Mouse (Mus musculus): ENCODE results near the gene Hmces. TPM values are rescaled to one million over a fixed set of nuclear protein-coding genes. Genes with fewer than 3 reads are reported as not detected.

Gene Hmces
- polyA plus RNA-seq (2015; fragmentation: Nextera tagmentation; extraction: Ambion mirVana), result 48.8 and 49.8 TPM in 2 replicates

DNA sequence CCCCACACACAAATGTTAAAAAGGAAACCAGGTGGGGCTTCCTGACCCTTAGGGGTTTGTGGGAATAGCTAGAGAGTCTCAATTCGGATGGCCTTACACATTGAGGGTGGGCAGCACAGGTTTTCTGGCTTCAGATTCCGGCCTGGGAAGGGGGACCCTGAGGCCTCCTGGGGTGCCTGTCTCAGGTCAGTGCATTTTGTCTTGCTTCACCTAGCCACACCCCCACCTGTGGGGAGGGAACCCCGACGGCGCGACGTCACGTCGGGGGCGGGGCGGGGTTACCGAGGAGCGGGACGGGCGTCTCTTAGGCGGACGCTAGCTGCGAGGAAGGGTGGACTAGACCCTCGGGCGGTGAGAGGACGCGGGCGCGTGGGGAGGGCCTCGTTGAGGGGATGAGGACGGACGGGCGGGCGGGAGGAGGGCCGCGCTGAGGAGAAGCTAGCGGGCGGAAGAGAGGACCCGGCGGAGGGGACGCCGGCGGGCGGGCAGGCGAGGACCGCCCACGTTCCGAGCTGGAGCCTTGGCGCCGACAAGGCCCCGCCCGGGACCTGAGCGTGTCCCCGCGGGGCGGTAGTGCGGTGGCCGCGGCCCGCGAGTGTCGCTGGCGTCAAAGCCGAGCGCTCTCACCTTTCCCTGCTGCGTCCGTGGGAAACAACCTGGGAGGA, at the start of gene Hmces:
TSS of gene Hmces (plus strand) at position 275 of the 665 bp plus-strand sequence.
- ATAC-seq (ENCODE audit: insufficient number of reproducible peaks, low FRiP score, low TSS enrichment, low read depth), result peak; percentile 85
- peak within 1 kb of the TSS; percentile 65 for H3K4me3 ChIP-seq
- peaks cover 13% of the 10 kb centered on the region for H3K4me1 ChIP-seq
- peak within 1 kb of the TSS; percentile 59 for H3K9ac ChIP-seq
- H3K4me2 ChIP-seq, result peak within 1 kb of the TSS; percentile 68
- peak within 1 kb of the TSS; percentile 90 for H3K27ac ChIP-seq
- H3K36me3 ChIP-seq, result peaks cover 70% of the 10 kb centered on the region
- no peaks in the 10 kb centered on the region for H3K9me3 ChIP-seq
- under 1% methylated on average over 62 of the region's 62 CpGs for WGBS
- no peaks in the 10 kb centered on the region for H3K27me3 ChIP-seq

DNA sequence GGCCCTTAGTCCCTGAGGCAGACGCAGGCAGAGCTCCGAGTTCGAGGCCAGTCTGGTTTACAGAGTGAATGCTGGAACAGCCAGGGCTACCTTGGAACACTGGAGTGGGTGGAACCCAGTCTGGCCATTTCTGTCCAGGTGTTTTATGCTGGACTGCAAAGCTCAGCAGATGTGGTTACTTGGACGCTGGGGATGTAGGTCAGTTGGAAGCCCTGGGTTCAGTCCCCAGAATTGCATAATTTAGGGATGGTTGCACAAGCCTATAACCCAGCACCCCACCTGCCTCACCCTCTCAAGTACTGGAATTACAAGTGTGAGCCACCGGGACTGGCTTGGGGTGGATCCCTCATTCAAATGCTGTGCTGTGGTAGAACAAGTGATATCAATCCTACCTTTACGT, 47.5 kb upstream of the Hmces start:
- no peaks in the 10 kb centered on the region for H3K36me3 ChIP-seq
- H3K4me2 ChIP-seq, result no peak overlapping the region
- no peaks in the 10 kb centered on the region for H3K4me1 ChIP-seq
- 80% methylated on average over 6 of the region's 6 CpGs for WGBS
- no peak overlapping the region for H3K4me3 ChIP-seq
- H3K27ac ChIP-seq, result no peak overlapping the region
- no peak for ATAC-seq (ENCODE audit: insufficient number of reproducible peaks, low FRiP score, low TSS enrichment, low read depth)
- H3K9ac ChIP-seq, result no peak overlapping the region
- H3K9me3 ChIP-seq, result no peaks in the 10 kb centered on the region
- no peaks in the 10 kb centered on the region for H3K27me3 ChIP-seq

DNA sequence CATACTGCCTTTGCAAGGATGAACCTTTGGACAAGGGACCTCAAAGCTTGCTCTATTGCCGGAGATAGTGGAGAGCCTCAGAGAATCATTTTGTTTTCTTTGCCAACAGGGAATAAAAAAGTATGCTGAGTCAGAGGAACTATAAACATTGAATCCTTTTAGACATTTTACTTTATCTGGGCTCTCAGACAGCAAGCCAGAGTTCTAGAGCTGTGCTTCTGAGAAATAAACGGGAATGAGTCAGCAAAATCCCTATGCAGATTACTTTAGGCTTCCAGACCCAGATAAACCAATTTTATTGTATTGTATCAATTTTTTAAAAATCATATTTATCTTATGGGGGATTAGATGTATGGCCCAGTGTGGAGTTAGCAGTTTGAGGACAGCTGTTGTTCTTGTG, 46.5 kb upstream of the Hmces start:
- no peak for ATAC-seq (ENCODE audit: insufficient number of reproducible peaks, low FRiP score, low TSS enrichment, low read depth)
- H3K9me3 ChIP-seq, result no peaks in the 10 kb centered on the region
- no peak overlapping the region for H3K4me3 ChIP-seq
- WGBS, result 83% methylated on average over 2 of the region's 2 CpGs
- no peak overlapping the region for H3K27ac ChIP-seq
- H3K9ac ChIP-seq, result no peak overlapping the region
- no peaks in the 10 kb centered on the region for H3K27me3 ChIP-seq
- no peaks in the 10 kb centered on the region for H3K36me3 ChIP-seq
- H3K4me2 ChIP-seq, result no peak overlapping the region
- no peaks in the 10 kb centered on the region for H3K4me1 ChIP-seq

DNA sequence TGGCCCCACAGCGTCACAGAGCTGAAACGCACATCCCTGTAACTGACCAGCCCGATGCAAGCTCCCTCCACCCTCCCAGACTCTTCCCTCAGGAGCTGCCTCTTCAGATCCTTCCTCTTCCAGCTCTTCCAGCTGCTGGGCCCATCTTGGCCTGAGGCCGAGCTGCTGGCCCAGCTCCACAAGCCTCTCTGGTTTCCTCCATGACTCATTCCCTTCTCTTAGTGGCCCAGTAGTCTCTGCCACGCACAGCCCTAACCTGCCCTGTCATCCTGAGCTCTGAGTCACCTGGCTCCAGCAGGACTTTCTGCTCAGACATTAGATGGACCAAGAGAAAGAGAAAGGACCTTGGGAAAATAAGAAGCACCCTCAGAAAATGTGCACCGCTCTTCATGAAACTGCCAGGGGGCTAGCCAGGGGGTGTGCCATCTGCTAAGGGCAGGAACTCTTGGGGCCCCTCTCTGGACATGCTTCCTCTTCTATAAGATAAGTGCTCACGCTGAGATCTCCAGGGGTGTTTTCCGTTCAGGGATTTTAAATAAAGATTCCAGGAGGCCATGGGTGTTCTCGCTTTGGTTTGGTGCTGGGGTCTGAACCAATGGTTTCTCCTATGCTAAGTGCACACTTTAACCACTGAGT, 44.7 kb upstream of the Hmces start:
- 0 out of 2 replicates have a peak overlapping the region, but pooled peaks have one; percentile 8 for H3K27ac ChIP-seq
- H3K9ac ChIP-seq, result no peak overlapping the region
- 59% methylated on average over 9 of the region's 9 CpGs for WGBS
- no peak overlapping the region for H3K4me2 ChIP-seq
- no peak overlapping the region for H3K4me3 ChIP-seq
- ATAC-seq (ENCODE audit: insufficient number of reproducible peaks, low FRiP score, low TSS enrichment, low read depth), result no peak
- no peaks in the 10 kb centered on the region for H3K36me3 ChIP-seq
- H3K27me3 ChIP-seq, result no peaks in the 10 kb centered on the region
- no peaks in the 10 kb centered on the region for H3K9me3 ChIP-seq
- H3K4me1 ChIP-seq, result no peaks in the 10 kb centered on the region

DNA sequence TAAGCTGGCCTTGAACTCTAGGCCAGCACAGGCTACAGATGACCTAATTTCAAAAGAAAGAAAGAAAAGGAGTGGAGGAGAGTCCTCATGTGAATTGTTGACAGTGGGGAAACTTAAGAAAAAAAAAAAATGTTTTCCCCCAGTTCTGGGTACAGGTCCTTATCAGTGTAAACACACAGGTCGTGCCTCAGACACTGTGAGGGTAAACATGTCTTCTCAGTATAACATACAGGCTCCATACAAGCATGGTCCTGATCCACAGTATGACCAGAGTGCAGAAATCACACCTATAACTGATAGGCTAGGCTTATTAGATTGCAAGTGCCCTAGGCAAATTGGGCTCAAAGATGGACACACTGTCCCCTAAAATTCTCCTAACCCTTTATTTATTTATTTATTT, 43.3 kb upstream of the Hmces start:
- no peaks in the 10 kb centered on the region for H3K36me3 ChIP-seq
- H3K27ac ChIP-seq, result no peak overlapping the region
- no peak overlapping the region for H3K9ac ChIP-seq
- no peak overlapping the region for H3K4me3 ChIP-seq
- H3K4me1 ChIP-seq, result no peaks in the 10 kb centered on the region
- no peaks in the 10 kb centered on the region for H3K27me3 ChIP-seq
- no peak for ATAC-seq (ENCODE audit: insufficient number of reproducible peaks, low FRiP score, low TSS enrichment, low read depth)
- H3K4me2 ChIP-seq, result no peak overlapping the region
- no peaks in the 10 kb centered on the region for H3K9me3 ChIP-seq
- WGBS, result 79% methylated on average over 1 of the region's 1 CpGs

DNA sequence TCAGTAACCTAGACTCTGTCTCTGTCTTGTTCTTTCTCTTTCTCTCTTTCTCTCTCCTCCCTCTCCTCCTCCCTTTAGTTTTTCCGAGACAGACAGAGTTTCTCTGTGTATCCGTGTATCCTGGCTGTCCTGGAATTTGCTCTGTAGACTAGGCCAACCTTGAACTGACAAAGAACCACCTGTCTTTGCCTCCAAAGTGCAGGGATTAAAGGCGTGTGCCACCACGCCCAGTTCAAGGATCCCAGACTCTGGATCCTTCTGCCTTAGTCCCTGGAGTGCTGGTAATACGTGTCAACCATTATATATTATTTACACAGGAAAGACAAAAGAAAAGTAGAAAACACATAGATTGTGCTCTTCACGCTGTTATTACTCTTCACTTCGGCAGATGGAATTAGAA, 42.5 kb upstream of the Hmces start:
- Histone ChIP-seq H3K36me3 (no peaks in the 10 kb centered on the region), H3K27ac (no peak overlapping the region), H3K4me3 (no peak overlapping the region), H3K4me1 (no peaks in the 10 kb centered on the region), H3K9ac (no peak overlapping the region), H3K27me3 (no peaks in the 10 kb centered on the region), H3K9me3 (no peaks in the 10 kb centered on the region), H3K4me2 (no peak overlapping the region)
- 82% methylated on average over 7 of the region's 7 CpGs for WGBS
- ATAC-seq (ENCODE audit: insufficient number of reproducible peaks, low FRiP score, low TSS enrichment, low read depth), result no peak

DNA sequence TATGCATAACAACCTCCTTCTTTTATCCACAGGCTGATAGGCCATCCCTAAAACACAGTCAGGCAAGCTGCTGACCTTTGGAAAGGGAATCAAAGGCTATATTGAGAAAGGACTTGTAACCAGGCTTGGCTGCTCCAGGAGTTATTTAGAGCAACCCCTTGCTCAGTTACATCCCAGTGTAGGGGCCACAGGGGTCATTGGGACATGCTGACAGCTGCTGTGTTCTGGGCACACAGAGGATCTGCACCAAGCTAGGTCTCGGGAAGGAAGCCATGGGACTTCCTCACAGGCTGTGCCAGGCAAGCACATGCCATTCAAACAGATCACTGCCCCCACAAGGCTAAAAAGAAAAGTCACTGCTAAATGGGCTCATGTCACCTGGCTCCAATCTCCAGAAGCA, 40.6 kb upstream of the Hmces start:
- H3K27ac ChIP-seq, result no peak overlapping the region
- no peak for ATAC-seq (ENCODE audit: insufficient number of reproducible peaks, low FRiP score, low TSS enrichment, low read depth)
- no peaks in the 10 kb centered on the region for H3K27me3 ChIP-seq
- H3K9ac ChIP-seq, result no peak overlapping the region
- no peak overlapping the region for H3K4me3 ChIP-seq
- H3K4me2 ChIP-seq, result no peak overlapping the region
- H3K36me3 ChIP-seq, result no peaks in the 10 kb centered on the region
- no peaks in the 10 kb centered on the region for H3K9me3 ChIP-seq
- 38% methylated on average over 1 of the region's 1 CpGs for WGBS
- H3K4me1 ChIP-seq, result no peaks in the 10 kb centered on the region

DNA sequence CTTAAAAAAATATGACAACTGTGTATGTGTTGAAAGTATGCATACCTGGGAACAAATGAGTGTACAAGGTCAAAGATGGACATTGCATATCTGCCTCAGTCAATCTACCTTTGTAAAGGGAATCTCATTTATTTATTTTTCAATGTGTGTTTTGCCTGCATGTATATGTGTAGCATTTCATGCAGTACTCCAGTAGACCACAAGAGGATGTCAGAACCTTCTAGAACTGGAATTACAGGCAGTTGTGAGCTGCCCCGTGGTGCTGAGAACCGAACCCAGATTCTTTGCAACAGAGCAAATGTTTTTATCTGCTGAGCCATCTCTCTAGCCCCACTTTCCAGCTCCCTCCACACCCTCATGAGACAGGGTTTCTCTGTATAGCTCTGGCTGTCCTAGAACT, 39.8 kb upstream of the Hmces start:
- no peaks in the 10 kb centered on the region for H3K36me3 ChIP-seq

DNA sequence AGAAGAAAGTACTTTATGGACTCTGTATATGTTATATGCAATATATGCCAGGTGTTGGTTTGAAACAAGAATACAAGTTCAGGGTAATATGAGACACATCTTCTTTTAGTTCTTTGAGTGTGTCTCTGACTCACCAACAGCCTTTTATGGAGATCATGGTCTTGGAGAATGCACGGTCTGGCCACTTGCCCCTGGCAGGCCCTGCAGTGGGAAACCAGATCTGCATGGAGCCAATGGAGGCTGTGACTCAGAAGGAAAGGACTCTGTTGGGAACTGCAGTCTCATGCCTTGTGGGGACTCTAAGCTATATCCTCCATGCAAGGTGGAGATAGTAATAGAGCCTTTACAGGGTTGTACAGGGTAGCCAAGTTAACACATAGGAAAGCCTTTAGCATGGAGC, 38.7 kb upstream of the Hmces start:
- H3K4me2 ChIP-seq, result no peak overlapping the region
- H3K9me3 ChIP-seq, result no peaks in the 10 kb centered on the region
- H3K9ac ChIP-seq, result no peak overlapping the region
- no peaks in the 10 kb centered on the region for H3K36me3 ChIP-seq
- 63% methylated on average over 1 of the region's 1 CpGs for WGBS
- H3K27me3 ChIP-seq, result no peaks in the 10 kb centered on the region
- H3K27ac ChIP-seq, result no peak overlapping the region
- no peak for ATAC-seq (ENCODE audit: insufficient number of reproducible peaks, low FRiP score, low TSS enrichment, low read depth)
- no peaks in the 10 kb centered on the region for H3K4me1 ChIP-seq
- no peak overlapping the region for H3K4me3 ChIP-seq

More for the DNA sequence above, 39.8 kb upstream of the Hmces start:
- H3K4me1 ChIP-seq, result no peaks in the 10 kb centered on the region
- no peak overlapping the region for H3K4me2 ChIP-seq
- H3K9me3 ChIP-seq, result no peaks in the 10 kb centered on the region
- WGBS, result 82% methylated on average over 2 of the region's 2 CpGs
- no peak overlapping the region for H3K4me3 ChIP-seq
- H3K27ac ChIP-seq, result no peak overlapping the region
- no peak overlapping the region for H3K9ac ChIP-seq
- no peak for ATAC-seq (ENCODE audit: insufficient number of reproducible peaks, low FRiP score, low TSS enrichment, low read depth)
- H3K27me3 ChIP-seq, result no peaks in the 10 kb centered on the region

DNA sequence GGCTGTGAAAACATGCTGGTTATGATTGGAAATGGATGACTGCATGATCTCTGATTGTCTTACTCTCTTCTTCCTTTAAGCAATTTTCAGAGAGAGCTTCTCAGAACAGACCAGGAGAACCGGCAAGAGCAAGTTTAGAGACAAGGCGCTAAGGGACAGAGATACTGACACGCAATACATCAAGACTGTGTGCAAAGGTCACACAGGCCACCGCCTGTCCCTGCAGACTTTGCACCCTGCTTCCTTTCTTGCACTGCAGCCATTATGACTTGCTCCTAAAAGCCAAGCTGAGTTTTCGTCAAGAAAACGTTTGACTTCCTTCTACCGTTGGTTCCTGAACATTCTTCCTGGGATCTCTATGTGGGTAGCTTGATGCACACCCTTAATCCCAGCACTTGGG, 38.2 kb upstream of the Hmces start:
- H3K27me3 ChIP-seq, result no peaks in the 10 kb centered on the region
- H3K9ac ChIP-seq, result no peak overlapping the region
- H3K4me2 ChIP-seq, result no peak overlapping the region
- H3K27ac ChIP-seq, result no peak overlapping the region
- no peaks in the 10 kb centered on the region for H3K36me3 ChIP-seq
- H3K4me3 ChIP-seq, result no peak overlapping the region
- WGBS, result 84% methylated on average over 7 of the region's 7 CpGs
- ATAC-seq (ENCODE audit: insufficient number of reproducible peaks, low FRiP score, low TSS enrichment, low read depth), result no peak
- H3K9me3 ChIP-seq, result no peaks in the 10 kb centered on the region
- H3K4me1 ChIP-seq, result no peaks in the 10 kb centered on the region

DNA sequence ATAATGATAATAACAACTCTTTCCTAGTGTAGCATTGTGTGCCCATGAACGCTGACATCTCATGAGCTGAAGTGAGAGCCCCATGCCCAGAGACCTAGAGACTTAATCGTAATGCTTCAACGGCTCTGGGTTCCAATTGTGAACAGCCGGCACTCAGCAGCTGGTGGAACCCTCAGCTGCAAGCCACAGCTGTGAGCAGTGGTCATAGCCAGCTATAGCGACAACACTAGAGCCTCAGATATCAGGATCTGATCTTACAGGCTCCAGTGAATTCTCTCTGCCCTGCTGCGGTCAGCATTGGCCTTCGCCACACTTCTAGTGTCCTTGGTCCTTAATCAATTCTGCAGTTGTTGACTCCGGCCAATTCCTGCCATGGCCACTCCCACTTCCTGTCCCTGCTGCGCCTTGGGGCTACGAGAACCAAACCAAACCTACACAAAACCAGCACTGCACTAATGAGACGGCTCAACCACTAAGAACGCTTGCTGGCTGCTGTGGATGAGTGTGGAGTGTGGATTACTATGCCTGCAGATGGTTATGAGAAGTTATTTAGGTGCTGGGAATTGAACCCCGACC, 37.6 kb upstream of the Hmces start:
- WGBS, result 61% methylated on average over 13 of the region's 13 CpGs
- no peaks in the 10 kb centered on the region for H3K9me3 ChIP-seq
- H3K4me3 ChIP-seq, result no peak overlapping the region
- no peak overlapping the region for H3K4me2 ChIP-seq
- H3K4me1 ChIP-seq, result no peaks in the 10 kb centered on the region
- no peak for ATAC-seq (ENCODE audit: insufficient number of reproducible peaks, low FRiP score, low TSS enrichment, low read depth)
- no peak overlapping the region for H3K27ac ChIP-seq
- H3K27me3 ChIP-seq, result no peaks in the 10 kb centered on the region
- no peak overlapping the region for H3K9ac ChIP-seq
- H3K36me3 ChIP-seq, result no peaks in the 10 kb centered on the region

DNA sequence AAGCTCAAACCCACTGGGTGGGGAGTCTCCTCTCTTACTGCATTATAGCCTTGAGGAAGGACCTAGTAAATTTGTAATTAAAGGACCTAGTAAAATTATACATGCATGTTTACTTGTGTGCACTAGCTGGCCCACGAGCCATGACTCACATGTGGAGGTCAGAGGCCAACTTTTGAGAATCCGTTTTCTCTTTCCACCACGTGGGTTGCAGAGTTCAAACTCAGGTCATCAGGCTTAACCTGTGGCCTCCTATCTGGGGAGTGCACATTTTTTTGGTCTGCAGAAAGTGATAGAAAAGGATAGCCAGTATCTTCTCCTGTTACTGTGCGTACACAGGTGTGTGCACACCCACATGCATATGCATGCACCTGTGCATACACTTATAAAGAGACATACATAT, 34.7 kb upstream of the Hmces start:
- Histone ChIP-seq H3K9ac (no peak overlapping the region), H3K4me1 (no peaks in the 10 kb centered on the region), H3K4me2 (no peak overlapping the region), H3K9me3 (no peaks in the 10 kb centered on the region), H3K27me3 (no peaks in the 10 kb centered on the region), H3K4me3 (no peak overlapping the region), H3K27ac (no peak overlapping the region), H3K36me3 (no peaks in the 10 kb centered on the region)
- no peak for ATAC-seq (ENCODE audit: insufficient number of reproducible peaks, low FRiP score, low TSS enrichment, low read depth)
- WGBS, result 30% methylated on average over 4 of the region's 4 CpGs
